Mouse (Mus musculus) stomach, postnatal 0 days (tissue): ENCODE data around the gene Dclk2. TPM values are rescaled to one million over a fixed set of nuclear protein-coding genes. Genes with fewer than 3 reads are reported as not detected.

Experiments
- ATAC-seq: fragments of 200-750 bp; cut with Nextera tagmentation; 2 replicates; pipeline ENCODE4 v1.8.0; 2017; ENCODE audit not compliant: low FRiP score, low TSS enrichment
- DNase-seq: peaks from one replicate; pipeline ENCODE4 v3.0.0-alpha.2; 2016; ENCODE audit warnings: low spot score
- H3K27ac ChIP-seq: fragments of 300-500 bp; sonication (generic); replicated peaks from 2 replicates; pipeline ENCODE4 v1.5.1; 2014; ENCODE audit warnings: mild to moderate bottlenecking, control low read depth
- H3K27me3 ChIP-seq: fragments of 300-500 bp; sonication (generic); 2 replicates; pipeline ENCODE4 v1.6.1; 2014; ENCODE audit warnings: low read length; ENCODE audit not compliant: control insufficient read depth, insufficient read depth
- H3K36me3 ChIP-seq: fragments of 300-500 bp; sonication (generic); 2 replicates; pipeline ENCODE4 v1.6.1; 2014; ENCODE audit warnings: low read length, mixed read lengths; ENCODE audit not compliant: control insufficient read depth, insufficient read depth
- H3K4me1 ChIP-seq: fragments of 300-500 bp; sonication (generic); replicated peaks from 2 replicates; pipeline ENCODE4 v1.6.1; 2014; ENCODE audit warnings: antibody characterized with exemption; ENCODE audit not compliant: control insufficient read depth, insufficient read depth
- H3K4me2 ChIP-seq: fragments of 300-500 bp; sonication (generic); replicated peaks from 2 replicates; pipeline ENCODE4 v1.6.1; 2014; ENCODE audit warnings: low read depth, mild to moderate bottlenecking, control low read depth, moderate library complexity
- H3K4me3 ChIP-seq: fragments of 300-500 bp; sonication (generic); 2 replicates; pipeline ENCODE4 v1.5.1; 2014; ENCODE audit warnings: low read depth, low read length, control low read depth
- H3K9ac ChIP-seq: fragments of 300-500 bp; sonication (generic); 2 replicates; pipeline ENCODE4 v1.6.1; 2014; ENCODE audit warnings: mild to moderate bottlenecking, low read length, control low read depth, mixed read lengths
- H3K9me3 ChIP-seq: fragments of 300-500 bp; sonication (generic); 2 replicates; pipeline ENCODE4 v1.6.1; 2016; ENCODE audit warnings: low read length; ENCODE audit not compliant: control insufficient read depth
- CTCF ChIP-seq: IDR thresholded peaks from 2 replicates; pipeline ENCODE4 v1.5.1; 2016; ENCODE audit warnings: antibody characterized with exemption, low read depth, mild to moderate bottlenecking, moderate library complexity
- EP300 ChIP-seq: optimal IDR thresholded peaks from 2 replicates; pipeline ENCODE3; 2016; ENCODE audit warnings: antibody characterized with exemption
- WGBS: fragments of 180-500 bp; shearing (Covaris S2); extraction: QIAGEN DNeasy Blood & Tissue Kit; methylation state at CpG from one replicate; pipeline ENCODE4 v1.1.7; 2014; 5-methylcytosine and 5-hydroxymethylcytosine counted together
- polyA plus RNA-seq: library from polyadenylated mRNA; unstranded; fragments of >200 nt; fragmentation: Nextera tagmentation; extraction: Ambion mirVana; gene quantifications from 2 replicates; pipeline ENCODE4 v1.2.1, GENCODE M21; 2015

The Dclk2 gene
- polyA plus RNA-seq, 1 experiment from 2014 or later, result 2.3 TPM

DNA sequence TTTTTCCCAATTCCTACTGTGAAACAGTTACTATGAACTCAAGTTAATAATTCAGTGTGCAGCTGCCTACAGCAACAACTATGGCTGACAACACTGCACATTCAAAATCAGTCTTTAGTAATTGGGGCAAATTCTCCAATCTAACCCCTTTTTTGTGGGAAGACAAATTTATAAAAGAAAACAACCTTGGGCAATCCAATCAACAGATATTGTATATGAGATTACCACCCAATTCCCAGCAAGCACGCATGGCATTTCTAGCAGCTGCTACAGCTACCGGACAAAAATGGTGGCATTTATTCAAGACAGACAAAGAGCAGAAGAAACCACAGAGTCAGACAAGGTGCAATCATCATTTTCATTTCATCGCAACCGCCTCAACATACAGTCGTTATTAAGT, 62.0 kb downstream of the Dclk2 start:
- Histone ChIP-seq H3K4me3 (no peak overlapping the region), H3K4me2 (no peak overlapping the region), H3K9ac (no peak overlapping the region), H3K27me3 (no peaks in the 10 kb centered on the region), H3K4me1 (no peaks in the 10 kb centered on the region), H3K27ac (no peak overlapping the region), H3K9me3 (no peaks in the 10 kb centered on the region), H3K36me3 (no peaks in the 10 kb centered on the region)
- 94% methylated on average over 5 of the region's 5 CpGs for WGBS
- ATAC-seq, result no peak
- DNase-seq, result no peak
- no peak for TF ChIP-seq EP300

DNA sequence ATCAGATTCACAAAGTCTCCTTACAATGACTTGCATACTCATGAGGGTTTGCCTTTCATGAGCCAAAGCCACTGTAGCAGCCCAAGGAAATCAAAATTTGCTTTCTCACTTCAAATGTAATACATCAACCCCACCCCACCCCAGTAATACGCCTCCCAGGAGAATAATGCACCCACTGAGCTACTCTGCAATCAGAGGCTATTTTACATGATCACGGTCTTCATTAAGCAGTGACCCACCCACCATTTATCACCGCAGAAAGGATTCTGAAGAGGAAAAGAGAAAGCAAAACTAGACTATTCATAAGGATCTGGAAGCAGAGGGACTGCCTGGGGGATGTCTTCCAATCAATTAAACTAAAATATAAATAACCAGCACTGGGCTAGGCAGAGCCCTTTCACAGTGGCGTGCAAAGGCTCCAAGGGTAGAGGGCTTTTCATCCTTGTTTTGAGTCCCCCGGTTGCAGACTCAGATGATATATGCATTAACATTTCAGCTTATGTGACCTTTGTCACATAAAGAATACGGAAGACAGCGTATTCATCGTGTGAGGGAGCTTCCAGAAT, 62.7 kb downstream of the Dclk2 start:
- Histone ChIP-seq H3K9me3 (no peaks in the 10 kb centered on the region), H3K9ac (no peak overlapping the region), H3K27me3 (no peaks in the 10 kb centered on the region), H3K27ac (no peak overlapping the region), H3K36me3 (no peaks in the 10 kb centered on the region), H3K4me3 (no peak overlapping the region), H3K4me1 (no peaks in the 10 kb centered on the region), H3K4me2 (no peak overlapping the region)
- TF ChIP-seq CTCF, result no peak
- no peak for TF ChIP-seq EP300
- ATAC-seq (no peak), DNase-seq (no peak)
- WGBS, result 57% methylated on average over 8 of the region's 8 CpGs

GRCm38 (mm10) chr3:86852867-86853266, 67.8 kb downstream of the Dclk2 start:
- Histone ChIP-seq H3K4me2 (no peak overlapping the region), H3K36me3 (no peaks in the 10 kb centered on the region), H3K4me1 (no peaks in the 10 kb centered on the region), H3K27ac (no peak overlapping the region), H3K9ac (no peak overlapping the region), H3K9me3 (no peaks in the 10 kb centered on the region), H3K4me3 (no peak overlapping the region), H3K27me3 (no peaks in the 10 kb centered on the region)
- ATAC-seq (no peak), DNase-seq (no peak)
- 54% methylated on average over 3 of the region's 3 CpGs for WGBS
- TF ChIP-seq EP300, result no peak
- TF ChIP-seq CTCF, result no peak

- Histone ChIP-seq H3K4me1 (no peaks in the 10 kb centered on the region), H3K9ac (no peak overlapping the region), H3K9me3 (no peaks in the 10 kb centered on the region), H3K4me2 (no peak overlapping the region), H3K36me3 (no peaks in the 10 kb centered on the region), H3K4me3 (no peak overlapping the region), H3K27ac (no peak overlapping the region), H3K27me3 (no peaks in the 10 kb centered on the region)
- no peak for ATAC-seq
- WGBS, result 56% methylated on average over 7 of the region's 7 CpGs
- DNase-seq, result no peak
- TF ChIP-seq EP300 (no peak), CTCF (no peak)
Observed at GRCm38 (mm10) chr3:86851131-86851530, 69.5 kb downstream of the Dclk2 start.

DNA sequence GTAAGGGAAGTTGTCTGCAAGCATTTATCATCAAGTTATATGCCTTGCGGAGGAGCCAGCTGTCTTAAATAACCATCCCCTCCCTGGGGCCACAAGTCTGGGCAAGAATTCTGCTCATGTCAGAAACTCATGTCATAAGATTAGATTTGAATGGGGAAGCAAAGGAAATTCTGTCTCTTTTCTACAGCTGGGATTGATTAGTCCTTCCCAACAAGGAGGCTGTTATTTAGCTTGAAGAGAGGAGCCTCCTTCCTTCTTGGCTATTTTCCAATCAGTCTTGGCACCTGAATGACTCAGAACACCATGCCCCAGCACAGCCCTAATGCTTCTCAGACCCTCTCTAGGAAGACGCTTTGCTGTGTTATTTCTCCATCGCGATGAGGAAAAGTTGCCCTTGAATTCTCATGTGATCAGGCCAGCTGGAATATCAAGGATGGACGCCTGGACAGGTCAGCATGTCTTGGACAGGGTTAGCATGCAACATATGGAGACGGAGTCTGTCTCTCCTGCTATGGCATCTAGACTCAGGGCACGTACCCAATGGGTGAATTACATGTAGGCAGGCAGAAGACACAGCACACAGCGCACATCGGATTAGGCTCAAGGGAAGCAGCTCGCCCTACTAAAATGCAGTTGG, 70.1 kb downstream of the Dclk2 start:
- TF ChIP-seq EP300 (no peak), CTCF (no peak)
- H3K27me3 ChIP-seq, result no peaks in the 10 kb centered on the region
- 63% methylated on average over 10 of the region's 10 CpGs for WGBS
- no peaks in the 10 kb centered on the region for H3K9me3 ChIP-seq
- no peak overlapping the region for H3K9ac ChIP-seq
- ATAC-seq, result no peak; the same call in 1 of the 2 replicates
- no peaks in the 10 kb centered on the region for H3K4me1 ChIP-seq
- no peak overlapping the region for H3K4me2 ChIP-seq
- H3K36me3 ChIP-seq, result no peaks in the 10 kb centered on the region
- no peak overlapping the region for H3K27ac ChIP-seq
- no peak for DNase-seq
- no peak overlapping the region for H3K4me3 ChIP-seq

DNA sequence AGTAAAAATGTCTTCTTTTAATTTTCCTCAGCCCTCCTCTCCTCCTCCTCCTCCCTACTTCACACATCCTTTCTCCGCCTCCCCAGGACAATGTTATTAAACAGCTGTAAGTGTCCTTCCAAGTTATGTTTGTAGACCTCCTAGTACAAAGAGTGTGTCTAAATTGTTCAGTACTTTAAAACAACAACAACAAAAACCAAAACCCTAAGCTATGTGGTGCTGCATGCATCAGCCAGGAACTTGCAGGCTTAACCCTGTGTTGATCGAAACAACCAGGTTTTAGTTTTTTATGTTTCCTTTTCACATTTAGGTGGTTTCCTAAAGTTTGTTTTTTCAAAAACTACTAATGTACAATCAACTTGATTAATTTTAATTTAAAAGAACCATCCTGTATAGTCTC, 71.3 kb downstream of the Dclk2 start:
- Histone ChIP-seq H3K4me2 (no peak overlapping the region), H3K4me3 (no peak overlapping the region), H3K27ac (no peak overlapping the region), H3K9ac (no peak overlapping the region), H3K36me3 (no peaks in the 10 kb centered on the region), H3K9me3 (no peaks in the 10 kb centered on the region), H3K27me3 (no peaks in the 10 kb centered on the region), H3K4me1 (no peaks in the 10 kb centered on the region)
- TF ChIP-seq EP300 (no peak), CTCF (no peak)
- ATAC-seq (no peak), DNase-seq (no peak)
- 63% methylated on average over 2 of the region's 2 CpGs for WGBS
